Mouse (Mus musculus): ENCODE measurements around the gene Abca4. TPM values are rescaled to one million over a fixed set of nuclear protein-coding genes. Genes with fewer than 3 reads are reported as not detected.
A peak's percentile ranks its signal among the peaks of the same experiment; 100 is the strongest.

Gene Abca4
- total RNA-seq, 1 experiment from 2014 or later = 3.5 TPM

GRCm38 (mm10) chr3:122170621-122171309, 126.5 kb downstream of the Abca4 start:
- DNase-seq = no peak

GRCm38 (mm10) chr3:122173526-122174150, 129.4 kb downstream of the Abca4 start:
- no peak for DNase-seq

GRCm38 (mm10) chr3:122176018-122176417, 131.8 kb downstream of the Abca4 start:
- DNase-seq = no peak

- DNase-seq = peak; percentile 78
Observed at GRCm38 (mm10) chr3:122176706-122177390, 132.6 kb downstream of the Abca4 start.

GRCm38 (mm10) chr3:122184109-122184508, 139.9 kb downstream of the Abca4 start:
- peak; percentile 54 for DNase-seq

GRCm38 (mm10) chr3:122186975-122187374, 142.7 kb downstream of the Abca4 start:
- DNase-seq = no peak

GRCm38 (mm10) chr3:122196621-122197298, 152.5 kb downstream of the Abca4 start:
- DNase-seq = no peak

GRCm38 (mm10) chr3:122198532-122198931, 154.3 kb downstream of the Abca4 start:
- DNase-seq = no peak

GRCm38 (mm10) chr3:122198966-122199381, 154.7 kb downstream of the Abca4 start:
- DNase-seq = peak; percentile 26

GRCm38 (mm10) chr3:122199600-122199999, 155.4 kb downstream of the Abca4 start:
- DNase-seq = no peak

GRCm38 (mm10) chr3:122200017-122200416, 155.8 kb downstream of the Abca4 start:
- no peak for DNase-seq

- no peak for DNase-seq
Observed at GRCm38 (mm10) chr3:122200447-122200846, 156.2 kb downstream of the Abca4 start.

GRCm38 (mm10) chr3:122202307-122202732, 158.1 kb downstream of the Abca4 start:
- DNase-seq = no peak

GRCm38 (mm10) chr3:122203675-122204329, 159.6 kb downstream of the Abca4 start:
- DNase-seq = no peak

GRCm38 (mm10) chr3:122205753-122206152, 161.5 kb downstream of the Abca4 start:
- no peak for DNase-seq

- DNase-seq = peak; percentile 47
Observed at GRCm38 (mm10) chr3:122206279-122207070, 162.2 kb downstream of the Abca4 start.

GRCm38 (mm10) chr3:122207766-122208165, 163.5 kb downstream of the Abca4 start:
- DNase-seq = no peak

GRCm38 (mm10) chr3:122208296-122209225, 164.3 kb downstream of the Abca4 start:
- DNase-seq = no peak

GRCm38 (mm10) chr3:122209511-122209910, 165.3 kb downstream of the Abca4 start:
- no peak for DNase-seq

GRCm38 (mm10) chr3:122210434-122210833, 166.2 kb downstream of the Abca4 start:
- no peak for DNase-seq
